Mouse (Mus musculus) CH12.LX (cell line): ENCODE measurements around the gene 2810021J22Rik. TPM values are rescaled to one million over a fixed set of nuclear protein-coding genes. Genes with fewer than 3 reads are reported as not detected.

Experiments used
- DNase-seq: peaks from one replicate; pipeline ENCODE4 v3.0.0-alpha.2; 2013; ENCODE audit errors: extremely low read depth
- H3K27ac ChIP-seq: 2 replicates; pipeline ENCODE4 v1.5.1; 2012; ENCODE audit warnings: low read depth, mild to moderate bottlenecking, control low read depth, moderate library complexity; ENCODE audit not compliant: insufficient read depth
- H3K27me3 ChIP-seq: replicated peaks from 2 replicates; pipeline ENCODE3; 2012; ENCODE audit warnings: inconsistent platforms
- H3K36me3 ChIP-seq, 2 experiments: replicated peaks in 1 of 2; 2 replicates each; pipeline versions ENCODE3 to v1.6.1; 2012; ENCODE audit warnings: inconsistent platforms in 1 of 2, low read length in 1 of 2, mild to moderate bottlenecking in 1 of 2, mixed read lengths in 1 of 2, moderate library complexity in 1 of 2; ENCODE audit not compliant: control insufficient read depth in 1 of 2, insufficient read depth in 1 of 2
- H3K4me1 ChIP-seq, 2 experiments: 2 replicates each; pipeline ENCODE4 v1.6.1; 2012; ENCODE audit warnings: inconsistent platforms in 1 of 2, moderate library complexity in 1 of 2; ENCODE audit not compliant: insufficient read depth in 2 of 2, control insufficient read depth in 1 of 2
- H3K4me2 ChIP-seq: 2 replicates; pipeline ENCODE4 v1.6.1; 2012; ENCODE audit warnings: low read depth, mild to moderate bottlenecking, control low read depth; ENCODE audit not compliant: poor library complexity, insufficient read depth, severe bottlenecking
- H3K4me3 ChIP-seq, 3 experiments: fragments of 150-350 bp in 1 of 3; sonication (generic) in 1 of 3; replicated peaks in 1 of 3; 2 replicates each; pipeline versions ENCODE3 to v1.5.1; 2011 to 2012; ENCODE audit warnings: low read depth in 2 of 3, low read length in 2 of 3, mild to moderate bottlenecking in 2 of 3, moderate library complexity in 2 of 3, control low read depth in 1 of 3, improper control_type of control experiment in 1 of 3, inconsistent platforms in 1 of 3, mixed read lengths in 1 of 3; ENCODE audit not compliant: poor library complexity in 1 of 3
- H3K79me2 ChIP-seq: replicated peaks from 2 replicates; pipeline ENCODE4 v1.6.1; 2012; ENCODE audit warnings: mild to moderate bottlenecking, moderate library complexity; ENCODE audit not compliant: control insufficient read depth, poor library complexity, insufficient read depth, severe bottlenecking; ENCODE audit errors: extremely low read depth
- H3K9ac ChIP-seq: 2 replicates; pipeline ENCODE4 v1.6.1; 2012; ENCODE audit warnings: low read depth, mild to moderate bottlenecking, control low read depth, moderate library complexity; ENCODE audit not compliant: insufficient read depth
- H3K9me3 ChIP-seq: replicated peaks from 2 replicates; pipeline ENCODE3; 2012; ENCODE audit warnings: low read length, inconsistent platforms, mixed read lengths
- BHLHE40 ChIP-seq: IDR thresholded peaks from 2 replicates; pipeline ENCODE4 v1.6.1; 2011; ENCODE audit warnings: mild to moderate bottlenecking, low read depth, low read length, improper control_type of control experiment
- CHD1 ChIP-seq: IDR thresholded peaks from 2 replicates; pipeline ENCODE4 v1.6.1; 2012; ENCODE audit warnings: low read depth, low read length, improper control_type of control experiment, inconsistent platforms
- CHD2 ChIP-seq: IDR thresholded peaks from 2 replicates; pipeline ENCODE4 v1.6.1; 2011; ENCODE audit warnings: low read length, improper control_type of control experiment
- CTCF ChIP-seq, 2 experiments: IDR thresholded peaks in 1 of 2; conservative IDR thresholded peaks in 1 of 2; 2 replicates each; pipeline ENCODE4 v1.5.1; 2011 to 2012; ENCODE audit warnings: low read depth in 2 of 2, low read length in 2 of 2, improper control_type of control experiment in 1 of 2, inconsistent platforms in 1 of 2, mild to moderate bottlenecking in 1 of 2, moderate library complexity in 1 of 2
- E2F4 ChIP-seq: IDR thresholded peaks from 2 replicates; pipeline ENCODE4 v1.6.1; 2011; ENCODE audit warnings: low read depth, low read length, improper control_type of control experiment; ENCODE audit not compliant: insufficient replicate concordance
- ELF1 ChIP-seq: IDR thresholded peaks from 2 replicates; pipeline ENCODE4 v1.6.1; 2014; ENCODE audit warnings: low read depth, mild to moderate bottlenecking, inconsistent platforms, low read length, improper control_type of control experiment
- EP300 ChIP-seq: IDR thresholded peaks from 2 replicates; pipeline ENCODE4 v1.6.1; 2011; ENCODE audit warnings: low read length, improper control_type of control experiment
- ETS1 ChIP-seq: conservative IDR thresholded peaks from 2 replicates; pipeline ENCODE4 v1.6.1; 2012; ENCODE audit warnings: low read depth, mild to moderate bottlenecking, inconsistent platforms, low read length, improper control_type of control experiment, moderate library complexity
- GABPA ChIP-seq: IDR thresholded peaks from 2 replicates; pipeline ENCODE4 v1.6.1; 2012; ENCODE audit warnings: low read depth, low read length, improper control_type of control experiment, inconsistent platforms; ENCODE audit not compliant: insufficient replicate concordance
- JUN ChIP-seq: IDR thresholded peaks from 2 replicates; pipeline ENCODE4 v1.6.1; 2011; ENCODE audit warnings: low read depth, mild to moderate bottlenecking, low read length, improper control_type of control experiment, moderate library complexity; ENCODE audit not compliant: insufficient read depth
- MAX ChIP-seq: IDR thresholded peaks from 2 replicates; pipeline ENCODE4 v1.6.1; 2011; ENCODE audit warnings: low read length, improper control_type of control experiment
- MAZ ChIP-seq: IDR thresholded peaks from 2 replicates; pipeline ENCODE4 v1.6.1; 2012; ENCODE audit warnings: low read depth, mild to moderate bottlenecking, inconsistent platforms, low read length, improper control_type of control experiment, moderate library complexity
- MEF2A ChIP-seq: IDR thresholded peaks from 2 replicates; pipeline ENCODE4 v1.6.1; 2014; ENCODE audit warnings: low read depth, mild to moderate bottlenecking, inconsistent platforms, low read length, improper control_type of control experiment, borderline replicate concordance
- MXI1 ChIP-seq: IDR thresholded peaks from 2 replicates; pipeline ENCODE4 v1.6.1; 2011; ENCODE audit warnings: mild to moderate bottlenecking, low read depth, low read length, improper control_type of control experiment
- MYC ChIP-seq: IDR thresholded peaks from 2 replicates; pipeline ENCODE4 v1.6.1; 2011; ENCODE audit warnings: low read depth, mild to moderate bottlenecking, improper control_type of control experiment, low read length
- NELFE ChIP-seq: IDR thresholded peaks from 2 replicates; pipeline ENCODE4 v1.6.1; 2011; ENCODE audit warnings: low read depth, low read length, improper control_type of control experiment
- NRF1 ChIP-seq: IDR thresholded peaks from 2 replicates; pipeline ENCODE4 v1.6.1; 2014; ENCODE audit warnings: low read depth, mild to moderate bottlenecking, inconsistent platforms, low read length, improper control_type of control experiment, moderate library complexity
- POLR2A ChIP-seq: IDR thresholded peaks from 2 replicates; pipeline ENCODE4 v1.6.1; 2011; ENCODE audit warnings: low read depth, mild to moderate bottlenecking, improper control_type of control experiment, low read length
- RAD21 ChIP-seq: IDR thresholded peaks from 2 replicates; pipeline ENCODE4 v1.6.1; 2011; ENCODE audit warnings: low read depth, mild to moderate bottlenecking, low read length, improper control_type of control experiment, moderate library complexity
- SMC3 ChIP-seq: IDR thresholded peaks from 2 replicates; pipeline ENCODE4 v1.6.1; 2011; ENCODE audit warnings: low read depth, low read length, improper control_type of control experiment
- TBP ChIP-seq: conservative IDR thresholded peaks from 2 replicates; pipeline ENCODE4 v1.6.1; 2011; ENCODE audit warnings: low read depth, low read length, improper control_type of control experiment
- TCF12 ChIP-seq: IDR thresholded peaks from 2 replicates; pipeline ENCODE4 v1.6.1; 2014; ENCODE audit warnings: low read depth, mild to moderate bottlenecking, inconsistent platforms, low read length, improper control_type of control experiment
- USF1 ChIP-seq: IDR thresholded peaks from 2 replicates; pipeline ENCODE4 v1.6.1; 2014; ENCODE audit warnings: low read depth, mild to moderate bottlenecking, inconsistent platforms, low read length, improper control_type of control experiment
- USF2 ChIP-seq: conservative IDR thresholded peaks from 2 replicates; pipeline ENCODE4 v1.6.1; 2011; ENCODE audit warnings: low read depth, low read length, improper control_type of control experiment
- ZMIZ1 ChIP-seq: IDR thresholded peaks from 2 replicates; pipeline ENCODE4 v1.6.1; 2012; ENCODE audit warnings: low read depth, mild to moderate bottlenecking, inconsistent platforms, low read length, improper control_type of control experiment
- ZNF384 ChIP-seq: IDR thresholded peaks from 2 replicates; pipeline ENCODE4 v1.6.1; 2012; ENCODE audit warnings: low read depth, low read length, improper control_type of control experiment, inconsistent platforms
- dilution Hi-C: fragments of 300-500 bp; cut with MboI; formaldehyde crosslinking; loops from 2 replicates; pipeline ENCODE4 v1.14.3; 2020; ENCODE audit warnings: low sequenced_read_pairs; ENCODE audit not compliant: extremely low pct_unique_long_range_greater_than_20kb, extremely low pct_ligation_motif_present
- in situ Hi-C: fragments of 300-500 bp; cut with MboI; formaldehyde crosslinking; loops from 3 replicates; pipeline ENCODE4 v1.14.3; 2019; ENCODE audit warnings: low sequenced_read_pairs, low pct_ligation_motif_present, low pct_unique_long_range_greater_than_20kb, mixed read lengths
- polyA plus RNA-seq: library from polyadenylated mRNA; unstranded; fragments of >175 nt; gene quantifications from 2 replicates; pipeline ENCODE4 v1.2.1, GENCODE M21; 2012; ENCODE audit warnings: low read depth; ENCODE audit not compliant: insufficient read length
- total RNA-seq, 2 experiments: library from RNA; depleted of rRNA; stranded (reverse); fragments of 300-350 nt in 1 of 2; fragments of >200 nt in 1 of 2; gene quantifications; 2 replicates each; pipeline ENCODE4 v1.2.3; 2012 to 2014

The 2810021J22Rik gene
- total and polyA plus RNA-seq, 3 experiments: 3.3 to 4.8 (median 3.4) TPM

DNA sequence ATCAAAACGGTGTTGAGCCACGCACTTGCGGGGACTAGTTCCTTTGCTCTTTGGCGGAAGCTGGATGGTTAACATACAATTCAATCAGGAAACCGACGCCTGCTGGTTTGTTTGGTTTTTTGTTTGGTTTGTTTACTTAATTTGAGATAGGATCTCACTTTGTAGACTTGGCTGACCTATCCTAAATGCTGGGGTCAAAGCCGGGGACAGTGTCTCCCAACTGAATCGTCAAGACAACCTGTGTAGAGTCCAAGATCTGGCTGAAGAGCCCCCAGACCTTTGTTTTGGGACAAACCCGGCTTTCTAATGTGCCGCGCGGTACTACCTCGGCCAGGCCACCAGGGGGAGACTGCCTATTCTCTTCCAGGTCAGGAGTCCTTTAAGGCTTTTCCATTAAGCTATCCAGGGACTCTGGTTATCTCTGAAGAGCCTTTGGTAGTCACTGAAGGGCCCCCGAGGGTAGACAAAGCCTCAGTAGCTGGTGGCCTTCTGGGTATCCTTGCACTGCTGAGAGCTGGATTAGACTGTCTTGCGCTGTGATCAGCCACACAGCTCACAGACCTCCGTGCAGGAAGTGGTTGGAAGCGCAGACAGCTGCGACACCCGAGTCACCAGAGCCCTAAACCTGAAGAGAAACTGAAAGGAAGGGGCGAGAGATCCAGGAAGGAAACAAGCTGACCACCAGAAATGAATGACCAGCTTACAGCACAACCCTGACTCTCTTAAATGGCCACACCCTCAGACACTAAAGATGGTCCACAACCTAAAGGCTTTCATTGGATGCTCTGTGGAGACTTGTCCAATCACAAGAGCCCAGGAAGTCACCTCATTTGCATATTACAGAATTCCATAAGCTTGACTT is 61.0 kb downstream of the 2810021J22Rik start:
- Histone ChIP-seq H3K4me1 (peaks cover 0 to 6% of the 10 kb centered on the region in 2 experiments; a peak in 3 of 4 replicates), H3K27me3 (peaks cover 16% of the 10 kb centered on the region), H3K79me2 (no peaks in the 10 kb centered on the region), H3K27ac (peak overlapping the region; percentile 64), H3K36me3 (peaks cover 23 to 28% of the 10 kb centered on the region in 2 experiments), H3K9ac (peak overlapping the region; percentile 26), H3K9me3 (no peaks in the 10 kb centered on the region), H3K4me2 (peak overlapping the region; percentile 90), H3K4me3 (peak overlapping the region; percentile 42 to 57 (median 53))
- DNase-seq: peak; percentile 78
- dilution Hi-C loops: no loop called here
- in situ Hi-C loops: no loop called here
- TF ChIP-seq MEF2A (0 out of 2 replicates have a peak, but pooled peaks have one; percentile 25), USF1 (no peak), CHD2 (peak; percentile 77), ETS1 (peak; percentile 62; the same call in 1 of the 2 replicates), BHLHE40 (0 out of 2 replicates have a peak, but pooled peaks have one; percentile 5), POLR2A (peak; percentile 63; the same call in 1 of the 2 replicates), MAZ (no peak), ELF1 (peak; percentile 62; the same call in 1 of the 2 replicates), MYC (no peak), TCF12 (peak; percentile 67), JUN (no peak), MXI1 (no peak), ZNF384 (no peak), RAD21 (peak; percentile 63), SMC3 (peak; percentile 85), E2F4 (no peak), GABPA (no peak), CTCF (conservative IDR thresholded peaks at IDR 0.05 in 1 of 2, IDR thresholded peaks at IDR 0.05 in 1 of 2; ENCODE audit: low read depth in 2 of 2, low read length in 2 of 2) (peak; percentile 85 to 94), TBP (peak; percentile 96)

DNA sequence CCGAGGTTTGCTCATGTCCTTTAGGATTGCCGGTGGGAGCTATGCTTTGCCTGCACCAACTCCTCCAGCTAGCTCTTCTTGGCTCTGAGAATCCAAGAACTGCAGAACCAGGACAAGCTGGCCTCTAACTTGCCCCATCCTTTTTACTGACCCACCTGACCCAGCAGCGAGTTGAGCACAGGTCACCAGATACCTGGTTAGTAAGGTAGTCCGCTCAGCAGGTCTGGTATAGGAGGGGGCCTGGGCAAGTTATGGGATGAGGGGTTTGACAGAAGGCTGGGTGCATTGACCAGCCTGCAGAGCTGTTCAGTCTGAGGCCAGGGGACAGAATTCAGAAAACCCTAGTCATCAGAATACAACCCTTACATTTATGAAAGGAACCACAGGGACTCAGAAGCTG is 62.0 kb downstream of the 2810021J22Rik start:
- peaks cover 0 to 4% of the 10 kb centered on the region in 2 experiments; a peak in 2 of 4 replicates for H3K4me1 ChIP-seq
- no peak overlapping the region for H3K9ac ChIP-seq
- no peaks in the 10 kb centered on the region for H3K9me3 ChIP-seq

More for the DNA sequence above, 62.0 kb downstream of the 2810021J22Rik start:
- Histone ChIP-seq H3K4me3 (no peak overlapping the region), H3K27ac (no peak overlapping the region), H3K79me2 (no peaks in the 10 kb centered on the region), H3K36me3 (peaks cover 33 to 38% of the 10 kb centered on the region in 2 experiments), H3K27me3 (peaks cover 10% of the 10 kb centered on the region), H3K4me2 (no peak overlapping the region)
- TF ChIP-seq NELFE (no peak), ZMIZ1 (no peak), MAX (no peak), MEF2A (no peak), ETS1 (no peak), GABPA (no peak), NRF1 (no peak), E2F4 (no peak), RAD21 (no peak), CHD1 (no peak), USF2 (no peak), EP300 (no peak), BHLHE40 (no peak), MAZ (no peak), CHD2 (no peak), TBP (no peak)
- in situ Hi-C loops: no loop called here
- dilution Hi-C loops: no loop called here
- DNase-seq: no peak
